Mouse (Mus musculus) small intestine, adult 2 months (tissue): ENCODE measurements around the gene Neurl1a. TPM values are rescaled to one million over a fixed set of nuclear protein-coding genes. Genes with fewer than 3 reads are reported as not detected.

Experiments
- H3K27ac ChIP-seq: fragments of 200-500 bp; 2 replicates; pipeline ENCODE4 v1.5.1; 2012; ENCODE audit warnings: low read depth, low read length, control low read depth, inconsistent platforms; ENCODE audit not compliant: insufficient read depth
- H3K27me3 ChIP-seq: fragments of 200-500 bp; 2 replicates; pipeline ENCODE4 v1.6.1; 2012; ENCODE audit warnings: mild to moderate bottlenecking, moderate library complexity, low read length, inconsistent platforms; ENCODE audit not compliant: control insufficient read depth, insufficient read depth
- H3K36me3 ChIP-seq: fragments of 200-500 bp; 2 replicates; pipeline ENCODE4 v1.6.1; 2012; ENCODE audit warnings: mild to moderate bottlenecking, low read length, control low read depth, inconsistent platforms; ENCODE audit not compliant: control insufficient read depth, insufficient read depth
- H3K4me1 ChIP-seq: fragments of 200-500 bp; 2 replicates; pipeline ENCODE4 v1.6.1; 2012; ENCODE audit warnings: low read length, inconsistent platforms, mixed read lengths; ENCODE audit not compliant: control insufficient read depth, insufficient read depth, insufficient read length
- H3K4me3 ChIP-seq: fragments of 200-500 bp; 2 replicates; pipeline ENCODE4 v1.5.1; 2012; ENCODE audit warnings: low read depth, mild to moderate bottlenecking, control low read depth, inconsistent platforms, low read length, moderate library complexity
- CTCF ChIP-seq: fragments of 200-500 bp; IDR thresholded peaks from 2 replicates; pipeline ENCODE4 v1.5.1; 2012; ENCODE audit warnings: low read depth, mild to moderate bottlenecking, control low read depth, inconsistent platforms, low read length, moderate library complexity, mixed read lengths; ENCODE audit not compliant: insufficient replicate concordance, insufficient read length; ENCODE audit errors: extremely low read depth
- POLR2A ChIP-seq: fragments of 200-500 bp; IDR thresholded peaks from 2 replicates; pipeline ENCODE4 v1.6.1; 2012; ENCODE audit warnings: low read depth, mild to moderate bottlenecking, control low read depth, inconsistent platforms, low read length, moderate library complexity
- WGBS: fragments of 180-500 bp; shearing (Covaris S2); methylation state at CpG from one replicate; pipeline ENCODE4 v1.1.7; 2018; 5-methylcytosine and 5-hydroxymethylcytosine counted together
- polyA plus RNA-seq: library from polyadenylated mRNA; depleted of rRNA; stranded (reverse); fragments of >200 nt; gene quantifications from 2 replicates; pipeline ENCODE4 v1.2.3, GENCODE M21; 2012

Gene Neurl1a
- polyA plus RNA-seq, 1 experiment = 6.7 TPM

DNA sequence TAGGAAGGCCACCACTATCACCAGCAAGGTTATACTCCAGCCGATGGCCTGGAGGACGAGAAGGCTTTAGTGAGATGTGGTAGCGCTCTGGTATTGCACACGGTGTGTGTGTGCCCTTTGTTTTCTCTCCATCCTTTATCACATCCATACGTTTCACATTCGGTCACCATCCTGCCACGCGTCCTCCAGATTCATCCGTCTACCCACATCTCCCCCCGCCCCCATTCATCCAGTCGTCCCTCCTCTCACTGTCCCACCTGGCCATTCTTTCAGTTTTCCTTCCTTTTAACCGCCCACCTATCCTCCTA is 26.6 kb upstream of the Neurl1a start:
- no peak overlapping the region for H3K4me3 ChIP-seq
- H3K27ac ChIP-seq = no peak overlapping the region
- TF ChIP-seq POLR2A (no peak), CTCF (no peak)
- peaks cover 3% of the 10 kb centered on the region; the same call in 1 of the 2 replicates for H3K27me3 ChIP-seq
- peaks cover 4% of the 10 kb centered on the region for H3K4me1 ChIP-seq
- H3K36me3 ChIP-seq = no peaks in the 10 kb centered on the region
- WGBS = 55% methylated on average over 12 of the region's 12 CpGs

DNA sequence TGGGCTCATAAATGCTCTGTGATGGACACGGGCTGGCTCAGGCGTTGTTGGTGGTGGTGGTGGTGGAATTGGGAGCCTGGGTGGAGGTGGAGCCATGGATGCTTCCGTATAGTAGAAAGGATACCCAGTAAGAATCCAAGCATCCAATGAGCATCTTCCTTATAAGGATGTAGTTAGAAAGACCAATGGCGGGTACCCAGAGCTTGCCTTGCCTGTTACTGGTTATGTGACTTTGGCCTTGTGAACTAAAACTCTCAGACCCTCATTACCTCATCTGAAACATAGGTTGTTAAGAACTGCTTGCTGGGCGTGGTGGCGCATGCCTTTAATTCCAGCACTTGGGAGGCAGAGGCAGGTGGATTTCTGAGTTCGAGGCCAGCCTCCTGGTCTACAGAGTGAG is 24.9 kb upstream of the Neurl1a start:
- H3K27me3 ChIP-seq = peaks cover 3% of the 10 kb centered on the region; the same call in 1 of the 2 replicates
- peaks cover 4% of the 10 kb centered on the region for H3K4me1 ChIP-seq
- TF ChIP-seq CTCF (no peak), POLR2A (no peak)
- 86% methylated on average over 7 of the region's 7 CpGs for WGBS
- no peak overlapping the region for H3K4me3 ChIP-seq
- H3K27ac ChIP-seq = no peak overlapping the region
- no peaks in the 10 kb centered on the region for H3K36me3 ChIP-seq

DNA sequence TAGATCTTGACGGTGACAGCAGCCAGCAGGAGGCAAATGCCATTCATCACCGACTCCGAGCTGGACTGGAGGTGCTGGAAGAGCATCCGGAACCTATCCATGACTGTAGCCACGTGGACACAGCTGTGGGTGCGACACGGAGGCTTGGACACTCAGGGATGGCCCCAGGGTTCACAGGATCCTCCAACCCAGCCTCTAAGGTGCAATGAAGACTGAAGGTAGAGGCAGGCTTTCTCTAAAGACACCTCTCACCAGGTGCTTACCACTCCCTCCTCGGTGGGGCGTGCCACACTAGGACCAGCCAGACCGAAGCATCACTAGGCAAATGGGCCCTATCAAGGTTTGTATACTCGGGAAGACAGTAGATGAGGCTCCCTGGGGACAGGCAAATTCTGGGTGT is 21.0 kb upstream of the Neurl1a start, which contains the start of gene Calhm3:
TSS of gene Calhm3 (minus strand) at position 101 of the 400 bp plus-strand sequence.
- Histone ChIP-seq H3K4me1 (peaks cover 2% of the 10 kb centered on the region; the same call in 1 of the 2 replicates), H3K27ac (no peak within 1 kb of the TSS), H3K27me3 (no peaks in the 10 kb centered on the region), H3K36me3 (no peaks in the 10 kb centered on the region), H3K4me3 (no peak within 1 kb of the TSS)
- TF ChIP-seq CTCF = no peak
- no peak for TF ChIP-seq POLR2A
- WGBS = 79% methylated on average over 11 of the region's 11 CpGs

DNA sequence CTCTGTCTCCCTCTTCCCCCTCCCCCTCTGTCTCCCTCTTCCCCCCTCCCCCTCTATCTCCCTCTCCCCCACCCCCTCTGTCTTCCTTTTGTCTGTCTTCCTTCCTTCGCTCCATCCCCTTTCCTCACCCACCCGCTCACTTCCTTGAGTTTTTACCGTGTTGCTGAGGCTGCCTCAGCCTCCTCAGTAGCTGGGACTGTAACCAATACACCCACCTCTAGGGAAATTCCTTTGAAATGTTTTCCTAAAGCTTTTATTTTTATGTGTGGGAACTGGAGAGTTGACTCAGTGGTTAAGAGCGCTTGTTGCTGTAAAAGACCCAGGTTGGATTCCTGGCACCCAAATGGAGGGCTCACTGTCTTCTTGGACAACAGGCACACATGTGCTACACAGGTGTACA is 17.0 kb upstream of the Neurl1a start:
- 68% methylated on average over 4 of the region's 4 CpGs for WGBS
- H3K36me3 ChIP-seq = no peaks in the 10 kb centered on the region
- no peak overlapping the region for H3K27ac ChIP-seq
- TF ChIP-seq CTCF (no peak), POLR2A (no peak)
- no peak overlapping the region for H3K4me3 ChIP-seq
- H3K4me1 ChIP-seq = no peaks in the 10 kb centered on the region
- no peaks in the 10 kb centered on the region for H3K27me3 ChIP-seq

DNA sequence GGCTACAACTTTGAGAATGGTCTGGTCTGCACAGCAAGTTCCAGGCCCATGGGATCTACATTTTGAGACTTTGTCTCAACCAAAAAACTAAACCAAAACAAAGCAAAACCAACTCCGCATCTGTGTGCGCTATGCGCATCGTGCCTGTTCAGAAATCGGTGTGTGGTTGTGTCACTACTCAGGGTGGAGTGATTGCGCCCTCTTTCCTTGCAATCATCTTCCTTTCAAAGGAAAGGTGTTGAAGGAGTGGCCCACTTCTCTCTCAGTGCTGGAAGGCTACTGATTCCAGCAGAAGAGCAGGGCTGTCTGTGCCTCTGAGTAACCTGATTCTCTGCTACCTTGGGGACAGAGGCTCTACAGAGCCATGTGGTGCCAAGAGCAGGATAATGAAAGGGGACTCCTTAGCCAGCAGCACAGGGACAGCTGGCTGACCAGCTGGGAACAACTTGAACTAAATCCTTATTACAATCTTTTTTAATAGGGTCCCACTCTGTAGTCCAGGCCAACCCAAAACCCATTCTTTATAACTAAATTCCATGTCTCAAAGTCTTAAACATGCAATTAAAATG is 15.4 kb upstream of the Neurl1a start:
- H3K27ac ChIP-seq = no peak overlapping the region
- 91% methylated on average over 6 of the region's 6 CpGs for WGBS
- no peaks in the 10 kb centered on the region for H3K36me3 ChIP-seq
- no peaks in the 10 kb centered on the region for H3K4me1 ChIP-seq
- no peaks in the 10 kb centered on the region for H3K27me3 ChIP-seq
- no peak overlapping the region for H3K4me3 ChIP-seq
- TF ChIP-seq CTCF (no peak), POLR2A (no peak)

DNA sequence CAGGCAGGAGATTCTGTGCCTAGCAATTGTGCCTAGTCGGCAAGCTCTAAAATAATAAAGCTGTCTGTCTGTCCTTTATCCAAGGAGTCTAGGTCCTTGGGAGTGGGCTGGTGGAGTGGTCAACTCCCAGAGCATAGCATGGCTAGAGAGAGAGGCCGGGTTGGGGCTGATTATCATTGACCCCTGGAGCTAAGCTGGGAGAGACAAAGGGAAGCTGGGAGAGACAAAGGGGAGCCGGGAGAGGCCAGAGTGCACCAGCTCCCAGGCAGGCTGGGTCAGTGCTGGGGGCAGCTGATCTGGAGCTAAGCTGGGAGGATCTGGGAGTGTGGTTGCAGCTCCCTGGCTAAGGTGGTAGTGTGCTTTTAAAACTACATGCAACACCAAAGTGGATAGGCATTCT is 11.9 kb upstream of the Neurl1a start:
- TF ChIP-seq POLR2A = no peak
- no peak for TF ChIP-seq CTCF
- Histone ChIP-seq H3K27me3 (no peaks in the 10 kb centered on the region), H3K27ac (no peak overlapping the region), H3K4me1 (no peaks in the 10 kb centered on the region), H3K36me3 (no peaks in the 10 kb centered on the region), H3K4me3 (no peak overlapping the region)
- WGBS = 34% methylated on average over 3 of the region's 3 CpGs

DNA sequence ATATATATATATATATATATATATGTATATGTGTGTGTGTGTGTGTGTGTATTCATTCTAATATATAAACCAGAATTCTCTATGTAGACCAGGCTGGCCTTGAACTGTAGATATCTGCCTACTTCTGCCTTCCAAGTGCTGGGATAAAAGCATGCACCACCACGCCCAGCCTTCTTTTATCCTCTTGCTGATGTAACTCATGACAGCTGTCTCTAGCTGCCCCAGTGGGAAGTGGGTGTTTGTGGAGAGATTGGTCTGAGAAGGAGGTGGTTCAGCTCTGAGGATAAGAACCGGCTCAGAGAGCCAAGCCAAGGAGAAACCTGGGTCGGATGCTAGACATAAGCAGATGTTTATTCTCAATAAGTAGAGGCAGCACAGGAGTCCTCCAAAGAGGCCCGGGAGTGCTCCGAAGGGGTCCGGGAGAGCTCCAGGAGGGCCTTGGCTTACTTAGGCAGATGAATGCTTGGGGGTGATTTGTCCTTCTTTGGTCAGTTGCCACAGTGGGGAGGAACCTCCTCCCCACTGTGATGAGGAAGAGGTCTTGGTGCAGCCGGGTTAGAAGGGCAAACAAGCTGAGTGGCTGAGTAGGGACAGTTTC is 10.9 kb upstream of the Neurl1a start:
- Histone ChIP-seq H3K27ac (no peak overlapping the region), H3K27me3 (no peaks in the 10 kb centered on the region), H3K4me3 (no peak overlapping the region), H3K4me1 (no peaks in the 10 kb centered on the region), H3K36me3 (no peaks in the 10 kb centered on the region)
- 53% methylated on average over 7 of the region's 7 CpGs for WGBS
- TF ChIP-seq CTCF (no peak), POLR2A (no peak)
